Mouse (Mus musculus) fibroblast of lung, adult 2 months (primary cell): ENCODE measurements around the gene 9230102O04Rik.

Source experiments
- DNase-seq: peaks from one replicate; pipeline ENCODE4 v3.0.0-alpha.2; 2011; ENCODE audit warnings: low read depth

The 9230102O04Rik gene

GRCm38 (mm10) chr2:9871798-9872197 is 17.5 kb downstream of the 9230102O04Rik start:
- no peak for DNase-seq

GRCm38 (mm10) chr2:9871141-9871716 is 18.1 kb downstream of the 9230102O04Rik start:
- no peak for DNase-seq

GRCm38 (mm10) chr2:9867092-9867825 is 22.1 kb downstream of the 9230102O04Rik start:
- no peak for DNase-seq

- no peak for DNase-seq
These were observed 28.6 kb downstream of the 9230102O04Rik start for GRCm38 (mm10) chr2:9860698-9861097.

GRCm38 (mm10) chr2:9855861-9856260 is 33.5 kb downstream of the 9230102O04Rik start:
- no peak for DNase-seq

GRCm38 (mm10) chr2:9852851-9853576 is 36.3 kb downstream of the 9230102O04Rik start:
- DNase-seq, result no peak

GRCm38 (mm10) chr2:9835195-9835594 is 54.1 kb downstream of the 9230102O04Rik start:
- no peak for DNase-seq

GRCm38 (mm10) chr2:9833712-9834111 is 55.6 kb downstream of the 9230102O04Rik start:
- no peak for DNase-seq
